Mouse (Mus musculus) WW6 (cell line): ENCODE data around the gene Ckb.
A peak's percentile ranks its signal among the peaks of the same experiment; 100 is the strongest.
"Not testable (repeated sequence)": the region's sequence is repeated elsewhere in the genome, so short reads cannot be mapped to it uniquely, and the experiment has no call there.

Experiments
- DNase-seq: peaks from one replicate; pipeline ENCODE4 v3.0.0-alpha.2; 2013; ENCODE audit warnings: low read depth, low spot score

The Ckb gene

DNA sequence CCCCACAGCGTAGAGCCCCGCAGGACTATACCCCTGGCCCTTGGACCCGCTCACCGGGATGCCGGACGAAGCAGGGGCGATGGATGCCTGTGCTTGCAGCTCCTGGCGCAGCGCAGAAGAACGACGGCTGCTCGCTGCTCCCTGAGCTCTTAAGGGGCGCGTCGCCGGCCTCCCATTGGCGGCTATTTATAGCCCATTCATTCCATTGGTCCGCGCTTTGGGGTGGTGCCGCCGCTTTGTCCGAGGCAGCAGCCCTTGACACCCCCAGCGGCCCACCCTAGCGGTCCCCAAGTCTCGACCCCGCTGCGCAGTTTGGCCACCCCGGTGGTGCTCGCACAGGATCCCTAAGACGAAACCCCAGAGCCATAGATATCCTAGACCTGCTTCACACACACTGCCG is at the start of gene Ckb:
Ckb (minus strand) TSS at position 163 of the 400 bp plus-strand sequence.
- DNase-seq: no peak

DNA sequence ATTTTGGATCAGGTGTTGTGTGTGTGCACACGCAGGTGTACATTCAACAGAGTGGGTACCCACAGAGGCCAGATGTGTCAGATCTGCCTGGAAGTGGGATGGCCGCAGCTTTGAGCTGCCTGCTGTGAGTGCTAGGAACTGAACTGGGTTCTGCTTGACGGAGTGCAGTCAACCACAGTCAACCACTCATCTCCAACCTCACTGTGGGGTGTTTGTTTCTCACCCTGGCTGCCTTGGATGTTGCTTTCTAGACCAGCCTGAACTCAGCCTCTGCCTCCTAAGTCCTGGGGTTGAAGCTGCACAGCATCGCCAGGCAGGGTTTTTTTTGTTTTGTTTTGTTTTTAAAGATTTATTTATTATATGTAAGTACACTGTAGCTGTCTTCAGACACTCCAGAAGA is 48.1 kb upstream of the Ckb start:
- no peak for DNase-seq

DNA sequence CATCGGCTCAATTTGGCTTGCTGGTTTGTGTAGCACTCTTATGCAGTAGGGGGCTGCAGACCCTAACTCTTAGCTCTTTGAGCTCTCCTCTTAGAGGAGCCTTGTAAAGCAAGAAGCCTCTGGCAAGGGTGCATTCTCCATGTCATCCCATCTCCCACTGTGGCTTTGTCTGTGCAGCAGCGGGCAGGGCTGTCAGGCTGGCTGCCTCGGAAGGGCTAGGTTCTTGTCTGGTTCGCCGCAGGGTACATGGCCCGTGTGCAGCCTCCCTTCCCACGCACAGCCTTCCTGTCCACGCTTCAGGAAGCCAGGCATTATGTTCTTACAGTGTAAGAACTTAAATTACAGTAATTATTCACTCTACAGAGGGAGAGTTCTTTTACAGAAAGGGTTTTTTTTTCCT is 46.5 kb upstream of the Ckb start:
- no peak for DNase-seq

DNA sequence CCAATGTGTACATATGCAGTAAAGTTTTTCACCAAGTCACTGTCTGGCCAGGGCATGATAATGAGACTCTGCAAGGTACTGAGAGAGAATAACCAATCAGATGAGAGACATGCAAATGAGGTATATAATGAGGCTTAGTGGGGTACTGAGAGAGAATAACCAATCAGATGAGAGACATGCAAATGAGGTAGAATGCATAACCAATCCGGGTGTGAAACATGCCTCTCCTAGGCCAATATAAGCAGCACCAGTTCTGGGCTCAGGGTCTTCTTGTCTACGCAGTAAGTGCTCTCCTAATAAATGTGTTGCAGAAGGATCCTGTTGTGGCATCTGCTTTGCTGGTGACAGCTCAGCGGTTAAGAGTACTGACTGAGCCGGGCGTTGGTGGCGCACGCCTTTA is 44.4 kb upstream of the Ckb start:
- DNase-seq: no peak

DNA sequence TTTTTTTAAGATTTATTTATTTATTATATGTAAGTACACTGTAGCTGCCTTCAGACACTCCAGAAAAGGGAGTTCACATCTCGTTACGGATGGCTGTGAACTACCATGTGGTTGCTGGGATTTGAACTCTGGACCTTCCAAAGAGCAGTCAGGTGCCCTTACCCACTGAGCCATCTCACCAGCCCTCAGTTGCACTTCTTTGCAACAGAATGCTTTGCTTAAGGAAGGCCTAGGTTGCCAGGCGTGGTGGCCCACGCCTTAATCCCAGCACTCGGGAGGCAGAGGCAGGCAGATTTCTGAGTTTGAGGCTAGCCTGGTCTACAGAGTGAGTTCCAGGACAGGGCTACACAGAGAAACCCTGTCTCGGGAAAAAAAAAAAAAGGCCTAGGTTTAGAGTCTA is 41.7 kb upstream of the Ckb start:
- DNase-seq: not testable (repeated sequence)

DNA sequence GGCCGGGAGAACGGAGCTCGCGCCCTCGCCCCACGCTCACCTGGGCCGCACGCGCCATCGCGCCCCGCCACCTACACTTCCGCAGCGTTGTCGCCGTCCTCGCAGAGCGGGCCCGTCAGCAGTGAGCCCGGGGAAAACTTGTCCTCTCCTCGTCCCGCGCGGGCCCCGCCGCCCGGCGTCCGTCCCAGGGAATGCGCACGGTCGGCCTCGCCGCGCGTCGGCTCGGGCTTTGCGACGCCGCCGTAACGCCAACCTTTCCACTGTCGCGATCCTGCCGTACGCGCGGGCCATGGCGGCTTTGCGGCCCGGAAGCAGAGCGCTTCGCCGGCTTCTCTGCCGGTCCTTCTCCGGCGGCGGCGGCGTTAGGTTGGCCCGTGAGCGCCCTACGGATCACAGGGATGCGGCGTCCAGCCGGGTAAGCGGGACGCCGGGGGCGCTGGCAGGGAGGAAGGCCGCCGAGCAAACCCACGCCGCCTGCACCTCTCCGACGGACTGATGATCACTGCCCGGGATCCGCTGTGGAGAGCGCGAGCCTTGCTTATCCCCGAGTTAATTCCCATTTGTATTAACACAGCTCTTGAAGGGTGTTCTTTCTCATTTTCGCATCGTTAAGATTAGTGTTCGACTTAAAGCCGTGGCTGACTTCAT is 41.0 kb upstream of the Ckb start, which contains the start of the genes Bag5 and Apopt1:
Bag5 (minus strand) TSS at position 254 of the 648 bp plus-strand sequence.
Apopt1 (plus strand) TSS at position 258 of the 648 bp plus-strand sequence.
- DNase-seq: peak; percentile 72

DNA sequence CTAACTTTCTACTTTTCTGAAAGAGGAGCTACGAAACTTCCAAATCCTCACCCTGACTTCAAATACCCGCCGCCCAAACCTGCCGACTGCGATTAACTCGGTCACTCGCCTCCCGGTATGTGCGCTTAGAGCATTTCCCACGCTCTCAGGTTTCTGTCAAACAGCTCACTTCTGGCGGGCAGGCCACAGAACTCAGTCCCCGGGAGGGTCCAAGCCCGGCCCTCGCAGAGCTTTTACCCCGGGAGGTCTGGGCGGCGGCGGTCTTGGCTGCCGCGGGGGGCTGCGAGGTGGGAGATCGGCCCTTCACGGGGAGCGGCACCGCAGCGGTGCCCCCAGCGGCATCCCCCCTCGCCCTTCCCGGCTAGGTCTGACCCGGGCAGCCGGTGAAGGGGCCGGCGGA is 40.3 kb upstream of the Ckb start:
- DNase-seq: no peak

DNA sequence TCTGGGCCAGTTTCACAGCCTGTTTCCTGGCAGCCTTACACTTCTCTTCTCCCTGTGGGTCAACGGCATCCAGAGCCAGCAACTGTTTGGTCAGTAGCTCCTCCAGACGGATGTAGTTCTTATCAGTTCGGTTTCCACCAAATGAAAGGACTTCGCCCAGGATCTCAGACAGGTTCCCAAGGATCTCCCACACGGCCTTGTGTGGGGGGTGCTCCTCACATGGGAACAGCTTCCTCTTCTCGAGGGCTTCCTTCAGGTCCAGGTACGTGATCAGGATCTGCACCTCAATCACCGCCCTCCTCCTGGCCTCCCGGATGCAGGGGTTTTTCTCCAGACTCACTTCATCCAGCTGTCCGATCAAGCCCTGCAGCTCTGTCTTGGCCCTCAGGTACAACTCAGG is 38.0 kb upstream of the Ckb start:
- DNase-seq: no peak

DNA sequence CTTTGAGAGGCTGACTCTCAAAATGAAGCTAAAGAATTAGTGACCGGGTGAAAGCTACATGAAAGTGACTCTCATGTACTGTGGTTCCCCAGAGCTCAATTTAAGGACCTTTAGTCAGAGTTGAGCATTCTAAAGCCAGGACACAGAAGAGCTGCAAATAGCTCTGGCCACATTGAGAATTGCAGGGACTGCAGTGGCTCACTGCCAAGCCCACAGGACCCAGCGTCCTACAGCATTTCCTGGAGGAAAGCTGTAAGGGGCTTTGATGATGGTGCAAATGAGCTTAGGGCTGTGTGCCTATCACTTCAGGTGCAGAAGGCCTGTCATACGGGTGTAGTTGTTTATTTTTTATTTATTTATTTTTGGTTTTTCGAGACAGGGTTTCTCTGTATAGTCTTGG is 36.0 kb upstream of the Ckb start:
- no peak for DNase-seq

DNA sequence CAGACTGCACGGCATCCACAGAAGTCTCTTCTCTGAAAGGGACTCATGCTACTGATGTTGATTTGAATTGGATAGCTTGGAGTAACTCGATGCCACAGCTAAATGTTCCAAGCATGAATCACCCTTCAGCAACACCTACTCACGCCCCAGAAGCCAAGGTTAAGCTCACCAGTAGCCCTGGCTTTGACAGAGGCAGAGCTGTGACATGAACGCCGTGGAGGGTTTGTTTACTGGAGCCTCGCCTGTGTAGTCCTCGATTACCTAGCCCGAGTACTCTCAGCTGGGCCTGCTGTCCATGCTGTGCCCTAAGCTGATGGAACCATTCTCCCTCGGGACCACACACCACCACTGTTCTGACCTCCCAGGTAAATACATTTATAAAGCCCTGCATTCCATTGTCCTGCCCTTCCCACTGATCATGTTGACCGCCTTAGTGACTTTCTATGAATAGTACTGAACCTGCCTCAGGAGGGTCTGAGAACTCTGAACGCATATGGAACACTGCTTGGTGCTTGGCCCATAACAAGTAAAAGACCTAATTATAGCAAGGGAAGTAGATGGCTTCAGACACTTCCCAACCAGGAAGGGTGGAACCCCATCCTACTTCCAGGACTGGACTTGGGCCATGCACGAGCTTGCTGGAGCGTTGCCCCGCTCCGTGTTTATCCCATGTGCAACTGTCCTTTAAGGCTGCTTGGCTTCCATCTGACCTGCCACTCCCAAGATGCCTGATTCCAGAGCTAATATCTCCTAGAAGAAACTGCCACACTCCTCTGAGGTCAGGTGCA is 33.2 kb upstream of the Ckb start:
- no peak for DNase-seq

DNA sequence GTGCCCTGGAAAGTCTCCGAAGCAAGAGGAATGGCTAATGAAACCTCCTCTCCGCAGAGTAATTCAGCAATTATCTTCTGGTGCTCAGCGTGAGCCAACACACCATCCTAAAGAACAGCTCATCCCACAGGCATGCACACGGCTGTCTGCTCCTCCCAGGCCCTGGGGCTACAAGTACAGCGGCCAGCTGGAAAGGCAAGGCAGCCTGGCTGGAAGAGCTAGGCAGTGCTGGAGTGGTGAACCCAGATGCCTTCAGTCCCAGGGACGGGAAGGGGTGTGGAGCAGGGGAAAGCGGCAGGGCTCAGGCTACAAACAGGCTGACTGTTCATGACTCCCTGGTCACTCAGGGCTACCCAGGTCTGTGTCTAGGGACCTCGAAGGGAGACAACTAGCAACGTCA is 32.5 kb upstream of the Ckb start:
- DNase-seq: no peak

DNA sequence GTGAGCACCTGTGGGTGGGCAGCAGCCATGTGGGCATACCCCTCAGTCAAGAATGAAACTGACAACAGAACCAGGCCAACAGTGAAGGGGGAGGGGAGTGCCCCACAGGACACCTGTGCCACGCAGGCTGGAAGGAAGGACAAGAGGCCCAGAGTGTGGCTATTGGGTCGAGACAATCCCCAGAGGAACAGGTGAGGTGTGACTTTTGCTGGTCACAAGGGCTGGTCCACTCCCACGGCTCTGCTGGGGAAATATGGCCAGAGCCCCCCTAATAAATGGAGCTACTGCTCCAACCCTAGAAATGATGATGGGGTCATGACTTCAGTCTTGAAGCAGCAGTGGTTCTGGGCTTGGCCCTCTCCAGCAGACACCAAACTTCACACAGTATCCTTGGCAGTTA is 31.2 kb upstream of the Ckb start:
- no peak for DNase-seq

DNA sequence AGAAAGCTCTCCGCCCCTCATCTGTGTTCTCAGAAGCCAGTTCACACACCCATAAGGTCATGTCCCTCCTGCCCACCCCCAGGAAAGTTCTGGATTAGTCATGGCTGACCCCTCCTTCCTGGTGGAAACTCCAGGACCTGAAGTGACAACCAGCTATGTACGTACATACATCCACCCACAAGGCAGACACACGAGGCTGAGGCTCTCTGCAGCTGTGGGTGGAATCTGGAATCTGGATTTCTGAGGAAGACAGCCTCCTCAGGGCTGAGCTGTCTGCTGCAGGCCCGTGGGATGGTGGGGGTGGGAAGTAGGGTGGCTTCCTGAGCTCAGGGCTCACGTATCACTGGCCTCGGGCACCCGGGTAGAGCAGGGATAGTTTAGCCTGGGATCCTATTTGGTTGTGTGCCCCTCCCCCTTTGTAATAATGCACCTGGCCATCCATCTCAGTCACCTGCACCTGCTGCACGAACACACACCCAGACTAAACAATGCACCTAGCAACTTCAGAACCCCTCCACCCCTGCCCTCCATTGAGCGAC is 28.9 kb upstream of the Ckb start:
- DNase-seq: no peak

DNA sequence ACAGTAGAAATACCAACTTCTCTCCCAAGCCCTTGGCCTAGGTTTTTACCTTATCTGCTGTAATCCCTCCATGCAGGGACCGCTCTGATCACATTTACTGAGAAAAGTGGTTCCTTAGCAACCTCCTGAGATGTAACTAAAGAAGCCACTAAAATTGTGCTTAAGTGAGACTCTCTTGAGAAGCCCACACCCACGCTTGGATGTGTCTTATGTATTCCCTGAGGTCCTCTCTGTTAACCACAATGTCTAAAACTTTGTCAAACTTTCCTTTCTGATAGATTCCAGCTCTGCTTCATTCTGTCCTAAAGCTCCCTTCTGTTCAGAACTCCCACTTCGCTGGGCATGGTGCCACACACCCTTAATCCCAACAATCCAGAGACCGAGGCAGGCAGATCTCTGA is 27.4 kb upstream of the Ckb start:
- no peak for DNase-seq

DNA sequence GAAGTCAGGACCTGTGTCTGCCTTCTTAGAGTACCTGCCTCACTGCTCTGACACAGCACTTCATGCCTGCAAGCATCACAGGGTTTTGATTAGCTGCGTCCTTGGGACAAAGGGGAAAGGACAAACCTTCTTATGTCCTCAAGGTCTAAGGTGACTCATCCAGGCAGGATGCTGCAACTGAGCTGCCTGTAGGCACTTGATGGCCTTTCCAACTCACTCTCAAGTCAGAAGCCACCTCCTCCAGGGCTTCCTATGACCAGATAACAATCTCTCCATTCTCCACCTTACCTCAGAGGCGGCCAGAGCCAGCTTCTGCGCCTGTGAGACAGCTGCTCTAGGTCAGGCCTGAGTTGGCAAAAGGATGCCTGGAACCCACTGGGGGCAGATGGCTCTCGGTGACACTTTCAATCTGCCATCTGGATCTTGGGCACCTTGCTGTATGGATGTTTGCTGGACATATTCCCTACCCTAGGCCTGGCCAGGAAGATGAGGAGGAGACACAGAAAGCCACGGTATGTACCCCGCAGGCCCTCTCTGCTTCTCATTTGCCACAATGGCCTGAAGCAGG is 26.3 kb upstream of the Ckb start:
- DNase-seq: no peak

DNA sequence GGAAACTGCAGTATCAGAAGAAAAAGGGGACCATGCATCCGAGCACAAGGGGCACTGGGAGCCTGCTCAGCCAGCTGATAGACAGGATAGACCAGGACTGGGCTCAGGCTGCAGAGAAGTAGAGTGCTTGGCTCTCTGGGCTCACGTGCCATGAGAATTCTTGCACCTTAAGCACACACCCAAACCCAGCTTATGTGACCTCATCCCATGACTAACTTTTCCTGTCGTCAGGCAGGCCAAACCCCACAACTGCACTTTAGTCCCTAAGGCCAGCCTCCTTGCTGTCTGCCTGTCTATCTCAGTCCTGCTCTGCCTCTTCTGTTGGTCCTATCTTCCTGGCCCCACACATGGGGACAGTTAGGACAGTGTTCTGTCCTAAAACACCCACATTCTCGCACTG is 25.6 kb upstream of the Ckb start:
- DNase-seq: no peak

DNA sequence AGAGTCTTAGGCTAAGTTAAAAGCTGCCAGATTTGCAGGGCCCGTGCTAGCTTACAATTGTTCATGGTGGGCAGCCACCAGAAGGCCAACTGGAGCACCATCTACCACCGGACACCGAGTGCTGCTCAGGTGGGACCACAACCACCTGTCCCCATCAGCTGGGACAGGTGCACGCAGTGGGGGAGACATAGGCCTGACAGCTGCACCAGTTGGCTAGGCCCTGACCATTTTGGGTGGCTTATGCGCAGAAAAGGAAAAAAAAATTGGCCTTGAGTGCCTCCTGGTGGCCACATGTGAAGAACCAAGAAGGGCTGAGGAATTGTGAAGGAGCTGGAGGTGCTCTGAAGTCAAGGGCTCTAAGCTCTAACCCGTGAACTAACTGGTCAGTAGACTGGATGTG is 24.1 kb upstream of the Ckb start:
- no peak for DNase-seq

DNA sequence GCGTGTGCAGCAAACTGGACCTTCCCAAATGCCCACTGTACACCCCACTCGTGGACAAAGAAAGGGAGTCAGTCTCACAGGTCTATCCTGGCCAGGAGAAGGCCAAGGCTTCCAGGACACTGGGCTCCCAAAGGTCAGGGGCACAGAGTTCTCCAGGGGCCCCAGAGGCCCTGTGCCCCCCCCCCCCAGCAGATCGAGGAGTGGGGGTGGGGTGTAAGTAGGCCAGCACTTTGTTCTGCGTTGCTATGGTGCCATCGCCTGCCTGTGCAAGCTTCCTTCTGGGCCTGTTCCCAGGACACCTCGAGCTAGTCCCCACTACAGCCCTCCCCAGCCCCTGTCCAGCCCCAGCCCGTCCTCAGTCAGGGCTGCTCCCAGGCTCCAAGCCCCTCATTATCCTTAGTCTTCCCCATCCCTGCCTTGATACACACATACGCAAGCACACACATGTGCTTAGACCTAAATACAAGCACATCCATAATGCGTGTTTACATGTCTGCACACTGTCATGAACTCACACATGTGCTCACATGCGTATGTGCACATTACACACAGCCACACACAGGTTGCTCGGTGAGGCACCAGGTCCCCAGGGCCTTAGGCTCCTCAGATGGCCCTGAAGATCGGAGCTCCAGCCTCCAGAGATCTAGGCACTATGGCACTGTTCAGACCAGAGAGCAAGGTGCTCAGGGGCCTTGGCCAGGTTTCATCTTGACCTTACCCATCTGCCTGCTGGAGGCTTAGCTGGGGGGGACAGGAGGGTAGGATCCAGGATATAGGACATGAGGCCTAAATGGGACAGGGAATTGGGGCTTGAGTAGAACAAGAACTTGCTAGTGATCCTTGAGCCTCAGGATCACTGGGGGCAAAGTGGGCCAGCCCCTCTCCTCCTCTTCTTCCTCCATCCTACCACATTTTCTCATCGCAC is 23.0 kb upstream of the Ckb start:
- DNase-seq: no peak

DNA sequence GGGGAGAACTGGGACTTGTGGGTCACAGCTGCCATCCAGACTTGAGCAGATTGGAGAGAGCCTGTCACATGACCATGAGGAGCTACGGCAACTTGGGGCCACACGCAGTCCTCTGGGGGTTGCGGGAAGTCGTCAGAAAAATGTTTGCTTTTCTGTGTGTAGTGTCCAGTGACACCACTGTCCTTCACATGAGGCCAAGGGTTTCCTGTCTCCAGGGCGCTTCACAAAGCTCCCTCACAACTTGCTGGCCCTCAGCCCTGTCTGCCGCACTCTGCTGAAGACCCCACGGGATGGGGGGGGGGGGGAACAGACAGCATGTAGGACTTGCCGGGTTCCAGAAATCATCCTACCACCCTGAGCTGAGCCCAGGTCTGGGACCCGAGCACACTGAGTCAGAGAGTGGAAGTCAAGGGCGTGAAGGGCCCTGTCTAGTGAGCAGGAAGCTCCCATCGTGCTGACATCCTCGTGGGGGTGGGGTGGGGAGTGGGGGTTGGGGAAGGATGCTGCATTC is 22.2 kb upstream of the Ckb start:
- no peak for DNase-seq

DNA sequence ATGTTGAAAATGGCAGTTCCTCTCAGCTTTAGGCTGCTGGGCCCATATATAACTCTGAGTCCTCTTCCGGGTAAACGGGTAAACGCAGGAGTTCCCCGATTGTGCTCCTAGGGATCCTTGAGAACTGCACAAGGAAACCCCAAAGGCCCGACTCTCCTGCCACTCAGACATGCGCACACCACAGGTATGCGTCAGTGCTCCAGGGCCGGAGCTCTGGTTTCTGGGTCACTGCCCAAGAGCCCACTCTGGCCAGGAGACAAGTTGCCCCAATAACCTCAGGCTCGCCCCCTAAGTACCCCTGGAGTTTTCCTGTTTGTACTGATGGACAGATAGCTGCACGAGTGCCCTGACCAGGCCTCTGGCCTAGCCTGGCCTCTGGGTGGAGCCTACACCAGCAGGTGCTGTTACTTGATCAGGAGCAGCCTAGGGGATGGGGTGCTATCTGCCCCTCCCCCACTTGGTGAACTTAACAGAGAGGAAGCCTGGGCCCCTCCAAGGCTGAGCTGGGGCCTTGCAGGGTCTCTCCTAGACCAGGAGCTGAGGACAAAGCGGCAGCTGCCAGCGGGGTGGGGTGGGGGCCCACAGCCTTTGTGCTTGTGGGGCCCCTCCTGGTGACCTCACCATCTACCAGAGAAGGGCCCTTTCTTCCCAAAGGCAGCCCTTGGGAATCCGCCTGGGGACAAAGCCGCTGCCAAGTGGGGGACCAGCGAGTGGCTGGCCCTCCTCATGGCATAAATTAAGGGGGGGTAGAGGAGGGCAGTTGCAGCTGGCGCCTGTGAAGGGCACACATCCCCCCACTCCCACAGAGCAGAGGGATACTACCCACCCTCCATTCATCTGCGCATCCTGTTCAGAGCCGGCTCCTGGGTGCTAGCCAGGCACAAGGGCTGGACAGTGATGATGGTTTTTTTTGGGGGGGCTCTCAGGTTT is 21.5 kb upstream of the Ckb start:
- DNase-seq: no peak
